Mouse (Mus musculus) erythroblast, embryonic 14.5 days (primary cell): ENCODE data around the gene Fa2h.

Experiments used
- GATA1 ChIP-seq: IDR thresholded peaks from 2 replicates; pipeline ENCODE4 v1.6.1; 2012; ENCODE audit warnings: low read length, inconsistent platforms, mixed read lengths
- TAL1 ChIP-seq: IDR thresholded peaks from 3 replicates; pipeline ENCODE4 v1.6.1; 2012; ENCODE audit warnings: low read length, inconsistent platforms, mixed read lengths

GRCm38 (mm10) chr8:111393391-111394363 is at the start of gene Fa2h:
- TF ChIP-seq TAL1 (no peak), GATA1 (no peak)
